Mouse (Mus musculus) thymus, adult 2 months (tissue): ENCODE measurements around the gene Zfp523.

Experiments
- CTCF ChIP-seq: fragments of 200-500 bp; IDR thresholded peaks from 2 replicates; pipeline ENCODE4 v1.5.1; 2012; ENCODE audit warnings: mild to moderate bottlenecking, control low read depth, low read length, moderate library complexity, borderline replicate concordance; ENCODE audit not compliant: control insufficient read depth, poor library complexity, insufficient read depth; ENCODE audit errors: extremely low read depth
- POLR2A ChIP-seq: fragments of 200-500 bp; IDR thresholded peaks from 2 replicates; pipeline ENCODE4 v1.6.1; 2012; ENCODE audit warnings: mild to moderate bottlenecking, low read length, control low read depth, moderate library complexity; ENCODE audit not compliant: control insufficient read depth, poor library complexity, insufficient read depth; ENCODE audit errors: extremely low read depth

DNA sequence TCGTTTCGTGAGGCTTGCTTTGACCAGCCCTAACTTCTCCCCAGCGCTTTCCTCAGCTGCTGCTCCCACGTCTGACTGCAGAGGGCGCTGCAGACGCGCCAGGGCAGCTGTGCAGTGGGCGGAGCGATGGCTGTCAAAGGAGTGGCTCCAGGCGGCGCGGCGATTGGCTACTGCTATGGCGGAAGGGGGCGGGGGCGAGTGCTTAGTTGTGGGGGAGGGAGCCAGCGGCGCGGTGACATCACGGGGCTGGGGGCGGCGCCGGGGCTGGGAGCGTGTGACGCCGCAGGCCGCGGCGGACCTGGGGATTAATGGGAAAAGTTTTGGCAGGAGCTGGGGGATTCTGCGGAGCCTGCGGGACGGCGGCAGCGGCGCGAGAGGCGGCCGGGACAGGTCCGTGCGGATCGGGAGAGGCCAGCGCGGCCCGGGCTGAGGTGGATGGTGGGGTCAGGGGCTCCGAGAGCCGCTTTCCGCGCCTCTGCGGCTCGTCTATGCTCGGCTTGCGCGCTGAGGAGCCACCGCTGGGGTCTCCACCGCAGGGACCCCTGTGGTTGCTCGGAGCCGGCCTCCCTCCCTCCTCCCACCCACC lies 55.6 kb downstream of the Zfp523 start, which contains the start of gene Ppard:
- TF ChIP-seq CTCF (peak; percentile 96), POLR2A (no peak)
